Mouse (Mus musculus): Measurements from ENCODE around the gene Prpsap2. TPM values are rescaled to one million over a fixed set of nuclear protein-coding genes. Genes with fewer than 3 reads are reported as not detected.

The Prpsap2 gene
- polyA plus RNA-seq, 1 experiment from 2014 or later, result 41.6 TPM

DNA sequence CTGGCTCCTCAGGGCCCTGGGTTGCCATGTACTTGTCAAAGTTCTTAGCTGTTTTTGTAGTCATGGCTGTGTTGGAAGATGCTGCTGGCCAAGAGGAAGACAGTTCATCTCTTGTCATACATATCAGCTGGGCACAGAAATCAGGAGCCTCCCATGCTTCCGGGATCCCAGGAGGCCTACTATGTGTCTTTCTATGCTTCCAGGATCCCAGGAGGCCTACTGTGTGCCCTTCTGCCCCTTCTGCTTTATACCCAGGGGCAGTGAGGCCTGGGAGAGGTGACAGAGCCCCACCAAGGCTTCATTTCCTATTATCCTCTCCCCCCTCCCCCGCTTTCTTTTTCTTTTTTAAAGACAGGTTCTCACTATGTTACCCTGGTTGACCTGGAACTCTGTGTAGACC, 56.3 kb downstream of the Prpsap2 start:
- no peak for ATAC-seq (ENCODE audit: low read depth)
- no peak overlapping the region for H3K4me2 ChIP-seq (ENCODE audit: low read depth, low read length)
- 87% methylated on average over 2 of the region's 2 CpGs for WGBS

GRCm38 (mm10) chr11:61702494-61702893, 59.4 kb downstream of the Prpsap2 start:
- Histone ChIP-seq H3K4me1 (ENCODE audit: control insufficient read depth, insufficient read depth, low read length) (no peaks in the 10 kb centered on the region), H3K27ac (ENCODE audit: low read depth, low read length) (no peak overlapping the region), H3K36me3 (ENCODE audit: control insufficient read depth, insufficient read depth, low read length) (no peaks in the 10 kb centered on the region), H3K4me2 (ENCODE audit: low read depth, low read length) (no peak overlapping the region), H3K27me3 (ENCODE audit: control insufficient read depth, insufficient read depth, low read length) (no peaks in the 10 kb centered on the region), H3K9ac (replicated peaks; ENCODE audit: low read depth, low read length) (no peak overlapping the region), H3K9me3 (ENCODE audit: control insufficient read depth, low read length) (no peaks in the 10 kb centered on the region), H3K4me3 (ENCODE audit: low read depth, low read length) (no peak overlapping the region)
- 95% methylated on average over 5 of the region's 5 CpGs for WGBS
- ATAC-seq (ENCODE audit: low read depth), result no peak

More for the DNA sequence above, 56.3 kb downstream of the Prpsap2 start:
- Histone ChIP-seq H3K4me1 (ENCODE audit: control insufficient read depth, insufficient read depth, low read length) (no peaks in the 10 kb centered on the region), H3K4me3 (ENCODE audit: low read depth, low read length) (no peak overlapping the region), H3K27me3 (ENCODE audit: control insufficient read depth, insufficient read depth, low read length) (no peaks in the 10 kb centered on the region), H3K9me3 (ENCODE audit: control insufficient read depth, low read length) (no peaks in the 10 kb centered on the region), H3K9ac (replicated peaks; ENCODE audit: low read depth, low read length) (no peak overlapping the region), H3K27ac (ENCODE audit: low read depth, low read length) (no peak overlapping the region), H3K36me3 (ENCODE audit: control insufficient read depth, insufficient read depth, low read length) (no peaks in the 10 kb centered on the region)

- no peaks in the 10 kb centered on the region for H3K9me3 ChIP-seq (ENCODE audit: control insufficient read depth, low read length)
- no peak for ATAC-seq (ENCODE audit: low read depth)
- no peaks in the 10 kb centered on the region for H3K27me3 ChIP-seq (ENCODE audit: control insufficient read depth, insufficient read depth, low read length)
- H3K27ac ChIP-seq (ENCODE audit: low read depth, low read length), result no peak overlapping the region
- no peak overlapping the region for H3K4me2 ChIP-seq (ENCODE audit: low read depth, low read length)
- H3K9ac ChIP-seq (replicated peaks; ENCODE audit: low read depth, low read length), result no peak overlapping the region
- H3K36me3 ChIP-seq (ENCODE audit: control insufficient read depth, insufficient read depth, low read length), result no peaks in the 10 kb centered on the region
- H3K4me1 ChIP-seq (ENCODE audit: control insufficient read depth, insufficient read depth, low read length), result no peaks in the 10 kb centered on the region
- WGBS, result 51% methylated on average over 5 of the region's 5 CpGs
- H3K4me3 ChIP-seq (ENCODE audit: low read depth, low read length), result no peak overlapping the region
Observed at GRCm38 (mm10) chr11:61701696-61702095, 60.2 kb downstream of the Prpsap2 start.

- Histone ChIP-seq H3K4me2 (ENCODE audit: low read depth, low read length) (no peak overlapping the region), H3K9ac (replicated peaks; ENCODE audit: low read depth, low read length) (no peak overlapping the region), H3K4me1 (ENCODE audit: control insufficient read depth, insufficient read depth, low read length) (no peaks in the 10 kb centered on the region), H3K27me3 (ENCODE audit: control insufficient read depth, insufficient read depth, low read length) (no peaks in the 10 kb centered on the region), H3K4me3 (ENCODE audit: low read depth, low read length) (no peak overlapping the region), H3K9me3 (ENCODE audit: control insufficient read depth, low read length) (no peaks in the 10 kb centered on the region), H3K27ac (ENCODE audit: low read depth, low read length) (no peak overlapping the region), H3K36me3 (ENCODE audit: control insufficient read depth, insufficient read depth, low read length) (no peaks in the 10 kb centered on the region)
- 45% methylated on average over 4 of the region's 4 CpGs for WGBS
- ATAC-seq (ENCODE audit: low read depth), result no peak
Observed at GRCm38 (mm10) chr11:61699933-61700332, 62.0 kb downstream of the Prpsap2 start.

- no peaks in the 10 kb centered on the region for H3K36me3 ChIP-seq (ENCODE audit: control insufficient read depth, insufficient read depth, low read length)
- H3K4me2 ChIP-seq (ENCODE audit: low read depth, low read length), result no peak overlapping the region
- no peak overlapping the region for H3K4me3 ChIP-seq (ENCODE audit: low read depth, low read length)
- WGBS, result 86% methylated on average over 5 of the region's 5 CpGs
- H3K4me1 ChIP-seq (ENCODE audit: control insufficient read depth, insufficient read depth, low read length), result no peaks in the 10 kb centered on the region
- no peaks in the 10 kb centered on the region for H3K27me3 ChIP-seq (ENCODE audit: control insufficient read depth, insufficient read depth, low read length)
- no peak overlapping the region for H3K27ac ChIP-seq (ENCODE audit: low read depth, low read length)
- H3K9ac ChIP-seq (replicated peaks; ENCODE audit: low read depth, low read length), result no peak overlapping the region
- no peaks in the 10 kb centered on the region for H3K9me3 ChIP-seq (ENCODE audit: control insufficient read depth, low read length)
- no peak for ATAC-seq (ENCODE audit: low read depth)
Observed at GRCm38 (mm10) chr11:61699460-61699859, 62.4 kb downstream of the Prpsap2 start.

DNA sequence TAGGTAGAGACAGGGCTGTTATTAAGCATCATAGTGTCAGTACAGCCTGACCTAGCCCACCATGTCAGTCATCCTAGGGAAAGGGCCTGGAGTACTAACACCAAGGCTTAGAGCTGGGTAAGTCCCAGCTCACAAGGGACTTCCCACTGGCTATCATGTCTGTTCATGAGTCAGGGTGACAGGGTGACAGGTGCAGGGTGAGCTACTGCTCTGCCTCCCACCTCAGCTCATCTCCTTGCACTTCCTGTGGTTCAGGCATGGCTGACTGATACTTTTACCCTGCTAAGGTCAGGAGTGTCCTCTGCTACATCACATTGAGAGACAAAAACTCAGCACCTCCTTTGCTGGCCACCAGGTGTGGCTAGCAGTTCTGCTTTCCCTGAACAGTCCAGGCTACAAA, 63.0 kb downstream of the Prpsap2 start:
- no peak overlapping the region for H3K4me3 ChIP-seq (ENCODE audit: low read depth, low read length)
- no peak overlapping the region for H3K27ac ChIP-seq (ENCODE audit: low read depth, low read length)
- no peak for ATAC-seq (ENCODE audit: low read depth)
- H3K4me2 ChIP-seq (ENCODE audit: low read depth, low read length), result no peak overlapping the region
- no peaks in the 10 kb centered on the region for H3K9me3 ChIP-seq (ENCODE audit: control insufficient read depth, low read length)
- no peak overlapping the region for H3K9ac ChIP-seq (replicated peaks; ENCODE audit: low read depth, low read length)
- no peaks in the 10 kb centered on the region for H3K36me3 ChIP-seq (ENCODE audit: control insufficient read depth, insufficient read depth, low read length)
- no peaks in the 10 kb centered on the region for H3K27me3 ChIP-seq (ENCODE audit: control insufficient read depth, insufficient read depth, low read length)
- no peaks in the 10 kb centered on the region for H3K4me1 ChIP-seq (ENCODE audit: control insufficient read depth, insufficient read depth, low read length)

DNA sequence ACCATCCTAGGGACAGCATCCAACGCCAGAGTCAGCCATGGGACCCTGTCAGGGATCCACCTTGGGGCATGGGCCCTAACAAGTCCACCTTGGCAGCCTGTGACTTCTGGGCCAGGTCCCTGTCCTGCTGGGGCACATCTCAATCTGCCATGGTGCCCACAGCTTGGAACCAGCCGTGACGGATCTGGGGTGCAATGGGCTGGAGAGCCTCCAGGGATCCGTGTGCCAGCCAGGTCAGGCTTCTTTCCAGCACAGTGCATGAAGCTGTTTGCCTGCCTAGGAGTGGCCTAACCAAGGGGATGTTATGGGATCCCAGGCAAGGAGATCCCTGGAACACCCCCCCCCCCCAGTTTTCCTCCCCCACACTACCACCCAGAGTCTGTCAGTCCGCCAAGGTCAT, 68.9 kb downstream of the Prpsap2 start:
- WGBS, result 88% methylated on average over 5 of the region's 5 CpGs

DNA sequence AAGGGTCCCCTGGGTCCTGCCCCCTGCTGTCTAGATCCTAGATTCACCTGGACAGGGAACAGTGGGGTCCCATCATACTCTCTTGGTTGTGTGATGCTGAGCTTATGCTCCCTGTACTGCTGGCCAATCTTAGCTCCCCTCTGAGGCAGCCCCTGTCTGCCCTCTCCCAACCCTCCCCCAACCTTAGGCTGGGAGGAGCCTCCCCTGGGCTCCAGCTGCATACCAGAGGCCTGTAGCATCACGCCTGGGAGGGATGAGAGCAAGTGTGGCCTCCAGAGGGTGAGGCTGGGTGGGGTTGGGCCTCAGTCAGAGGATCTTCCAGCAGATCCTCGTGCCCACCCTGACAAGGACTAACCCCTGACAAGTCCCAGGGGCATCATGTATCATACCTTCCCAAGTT, 74.3 kb downstream of the Prpsap2 start:
- peaks cover 21% of the 10 kb centered on the region for H3K27me3 ChIP-seq (ENCODE audit: control insufficient read depth, insufficient read depth, low read length)
- H3K4me3 ChIP-seq (ENCODE audit: low read depth, low read length), result no peak overlapping the region
- no peaks in the 10 kb centered on the region for H3K36me3 ChIP-seq (ENCODE audit: control insufficient read depth, insufficient read depth, low read length)
- WGBS, result 42% methylated on average over 2 of the region's 2 CpGs
- no peak for ATAC-seq (ENCODE audit: low read depth)
- no peaks in the 10 kb centered on the region for H3K9me3 ChIP-seq (ENCODE audit: control insufficient read depth, low read length)
- no peaks in the 10 kb centered on the region for H3K4me1 ChIP-seq (ENCODE audit: control insufficient read depth, insufficient read depth, low read length)
- no peak overlapping the region for H3K9ac ChIP-seq (replicated peaks; ENCODE audit: low read depth, low read length)
- no peak overlapping the region for H3K4me2 ChIP-seq (ENCODE audit: low read depth, low read length)
- H3K27ac ChIP-seq (ENCODE audit: low read depth, low read length), result no peak overlapping the region

More for the DNA sequence above, 68.9 kb downstream of the Prpsap2 start:
- no peaks in the 10 kb centered on the region for H3K27me3 ChIP-seq (ENCODE audit: control insufficient read depth, insufficient read depth, low read length)
- H3K9me3 ChIP-seq (ENCODE audit: control insufficient read depth, low read length), result no peaks in the 10 kb centered on the region
- H3K36me3 ChIP-seq (ENCODE audit: control insufficient read depth, insufficient read depth, low read length), result no peaks in the 10 kb centered on the region
- no peaks in the 10 kb centered on the region for H3K4me1 ChIP-seq (ENCODE audit: control insufficient read depth, insufficient read depth, low read length)
- no peak overlapping the region for H3K27ac ChIP-seq (ENCODE audit: low read depth, low read length)
- H3K4me3 ChIP-seq (ENCODE audit: low read depth, low read length), result no peak overlapping the region
- H3K9ac ChIP-seq (replicated peaks; ENCODE audit: low read depth, low read length), result no peak overlapping the region
- no peak overlapping the region for H3K4me2 ChIP-seq (ENCODE audit: low read depth, low read length)
- ATAC-seq (ENCODE audit: low read depth), result no peak

DNA sequence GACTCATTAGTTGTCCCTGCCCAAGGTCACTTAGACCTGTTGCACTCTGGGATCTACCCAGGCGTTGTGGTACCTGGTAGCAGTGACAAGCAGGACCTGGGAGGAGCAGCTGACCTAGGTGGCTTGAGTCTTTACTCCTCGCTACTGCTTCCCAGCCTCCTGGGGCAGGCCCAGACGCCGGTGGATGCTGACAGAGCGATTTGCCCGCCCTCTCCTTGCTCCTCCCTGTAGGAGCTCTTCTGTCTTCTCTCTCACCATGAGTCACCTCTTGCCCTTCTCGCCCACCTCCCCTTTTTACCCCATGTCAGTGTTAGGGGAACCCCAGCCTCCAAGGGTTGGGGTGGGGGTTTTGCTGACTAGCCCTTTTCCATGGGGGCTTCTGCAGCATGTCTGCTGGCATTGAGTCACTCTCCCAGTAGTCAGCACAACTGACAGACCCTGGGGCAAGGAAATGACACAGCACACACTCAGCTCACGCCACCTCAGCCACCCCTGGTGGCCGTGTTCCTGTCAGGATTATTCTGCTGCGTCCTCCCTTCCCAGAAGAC, 74.9 kb downstream of the Prpsap2 start:
- no peak for ATAC-seq (ENCODE audit: low read depth)
- H3K9ac ChIP-seq (replicated peaks; ENCODE audit: low read depth, low read length), result no peak overlapping the region
- H3K4me3 ChIP-seq (ENCODE audit: low read depth, low read length), result no peak overlapping the region
- no peaks in the 10 kb centered on the region for H3K9me3 ChIP-seq (ENCODE audit: control insufficient read depth, low read length)
- no peaks in the 10 kb centered on the region for H3K4me1 ChIP-seq (ENCODE audit: control insufficient read depth, insufficient read depth, low read length)
- no peak overlapping the region for H3K4me2 ChIP-seq (ENCODE audit: low read depth, low read length)
- H3K27ac ChIP-seq (ENCODE audit: low read depth, low read length), result no peak overlapping the region
- no peaks in the 10 kb centered on the region for H3K36me3 ChIP-seq (ENCODE audit: control insufficient read depth, insufficient read depth, low read length)
- 41% methylated on average over 10 of the region's 10 CpGs for WGBS
- peaks cover 21% of the 10 kb centered on the region for H3K27me3 ChIP-seq (ENCODE audit: control insufficient read depth, insufficient read depth, low read length)

All from neural tube, embryonic 14.5 days (tissue).